Mouse (Mus musculus): Measurements from ENCODE around the gene Zmynd8.
"Not testable (repeated sequence)": the region's sequence is repeated elsewhere in the genome, so short reads cannot be mapped to it uniquely, and the experiment has no call there.

Zmynd8 gene

GRCm38 (mm10) chr2:165808179-165808975 lies 90.4 kb downstream of the Zmynd8 start:
- no peak for DNase-seq (ENCODE audit: low read depth, low spot score)

GRCm38 (mm10) chr2:165800174-165800573 lies 98.6 kb downstream of the Zmynd8 start:
- not testable (repeated sequence) for DNase-seq (ENCODE audit: low read depth, low spot score)

DNA sequence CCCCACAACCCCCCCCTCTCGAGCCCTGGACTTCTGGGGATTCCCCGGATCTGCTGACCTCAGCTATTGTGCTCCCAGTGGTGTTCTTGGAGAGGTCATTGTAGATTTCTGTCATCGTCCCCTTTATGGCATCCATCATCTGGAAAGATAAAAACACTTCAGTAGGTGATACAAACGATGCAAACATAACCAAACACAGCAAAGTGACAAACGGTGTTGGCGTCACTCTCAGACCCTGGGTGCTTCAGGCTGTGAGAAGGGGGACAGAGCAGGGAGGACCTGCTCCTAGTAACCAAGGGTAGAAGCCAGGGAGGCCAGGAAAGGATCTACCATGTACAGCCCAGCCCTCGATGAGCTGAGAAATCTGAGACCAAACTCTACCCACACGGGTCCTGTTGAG lies 100.9 kb downstream of the Zmynd8 start:
- DNase-seq (ENCODE audit: low read depth, low spot score): no peak

DNA sequence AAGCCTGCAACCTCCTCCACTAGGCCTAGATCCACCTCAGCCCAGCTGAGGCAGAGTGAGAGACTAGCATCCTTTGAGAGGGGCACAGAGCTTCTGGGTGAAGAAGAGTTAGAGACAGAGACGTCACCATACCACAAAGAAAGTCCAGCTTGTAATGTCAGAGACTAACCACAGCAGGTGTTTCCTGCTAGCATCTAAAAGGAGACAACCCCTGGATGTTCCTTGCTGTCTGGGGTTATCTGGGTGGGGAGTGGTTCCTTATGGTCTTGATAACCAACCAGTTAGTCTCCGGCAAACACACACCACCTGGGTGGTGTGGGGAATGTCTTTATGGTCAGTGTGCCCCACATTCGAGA lies 105.6 kb downstream of the Zmynd8 start:
- DNase-seq (ENCODE audit: low read depth, low spot score): no peak

GRCm38 (mm10) chr2:165792431-165793282 lies 106.2 kb downstream of the Zmynd8 start:
- no peak for DNase-seq (ENCODE audit: low read depth, low spot score)

GRCm38 (mm10) chr2:165791657-165792056 lies 107.2 kb downstream of the Zmynd8 start:
- peak; percentile 48 for DNase-seq (ENCODE audit: low read depth, low spot score)

- DNase-seq (ENCODE audit: low read depth, low spot score): no peak
Observed at GRCm38 (mm10) chr2:165791026-165791425, 107.8 kb downstream of the Zmynd8 start.

DNA sequence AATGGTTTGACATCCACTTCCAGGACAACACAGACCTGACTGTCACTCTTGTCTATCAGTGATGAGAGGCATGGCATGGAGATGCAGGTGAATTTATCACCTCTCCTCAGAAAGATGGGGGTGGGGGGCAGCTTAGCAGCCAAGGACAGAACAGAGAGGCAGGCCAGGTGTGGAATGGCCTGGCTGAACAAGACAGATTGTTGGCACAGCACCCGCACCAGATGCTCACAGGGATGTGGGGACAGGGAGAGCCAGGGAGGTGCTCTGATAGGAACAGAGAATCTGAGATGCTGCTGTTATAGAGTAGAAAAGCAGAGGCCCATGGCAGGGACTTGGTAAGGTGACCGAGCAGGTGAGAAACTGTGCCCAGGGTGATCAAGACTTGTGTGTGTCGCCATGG lies 109.1 kb downstream of the Zmynd8 start:
- no peak for DNase-seq (ENCODE audit: low read depth, low spot score)

DNA sequence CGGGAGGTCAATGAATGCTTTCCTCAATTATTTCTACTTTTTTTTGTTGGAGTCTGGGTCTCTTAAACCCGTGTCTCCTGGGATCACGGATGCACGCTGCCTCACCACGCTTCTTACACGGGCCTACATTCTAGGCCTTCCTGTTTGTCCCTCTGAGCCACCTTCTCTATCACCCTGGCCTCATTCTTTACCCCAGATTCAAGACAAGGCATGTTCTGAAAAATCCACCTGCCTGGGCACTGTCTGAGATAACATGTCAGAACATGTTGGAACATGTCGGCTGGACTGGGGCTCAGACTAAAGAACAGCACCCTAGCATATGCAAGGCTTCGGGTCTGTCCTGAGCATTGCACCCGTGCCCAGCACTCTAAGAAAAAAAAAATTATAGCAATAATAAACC lies 110.0 kb downstream of the Zmynd8 start:
- DNase-seq (ENCODE audit: low read depth, low spot score): no peak

GRCm38 (mm10) chr2:165788005-165788404 lies 110.8 kb downstream of the Zmynd8 start:
- no peak for DNase-seq (ENCODE audit: low read depth, low spot score)

DNA sequence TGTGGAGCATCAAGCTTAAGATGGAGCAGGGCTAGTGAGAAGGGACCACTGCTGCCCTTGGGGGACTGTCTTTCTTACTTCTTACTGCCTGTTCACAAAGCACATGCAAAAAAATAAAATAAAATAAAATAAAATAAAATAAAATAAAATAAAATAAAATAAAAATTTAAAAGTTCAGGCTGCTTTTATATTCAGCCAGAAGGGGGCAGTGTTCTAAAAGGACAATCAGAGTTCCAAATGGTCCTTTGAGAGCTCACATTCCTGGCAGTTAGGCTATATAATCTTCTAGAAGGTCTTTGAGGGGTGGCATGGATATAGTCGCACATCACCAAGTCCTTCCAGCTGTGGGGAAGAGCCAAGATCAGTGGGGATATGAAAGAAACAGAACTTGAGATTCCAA lies 112.3 kb downstream of the Zmynd8 start:
- DNase-seq (ENCODE audit: low read depth, low spot score): no peak

GRCm38 (mm10) chr2:165785312-165786036 lies 113.3 kb downstream of the Zmynd8 start:
- DNase-seq (ENCODE audit: low read depth, low spot score): no peak

DNA sequence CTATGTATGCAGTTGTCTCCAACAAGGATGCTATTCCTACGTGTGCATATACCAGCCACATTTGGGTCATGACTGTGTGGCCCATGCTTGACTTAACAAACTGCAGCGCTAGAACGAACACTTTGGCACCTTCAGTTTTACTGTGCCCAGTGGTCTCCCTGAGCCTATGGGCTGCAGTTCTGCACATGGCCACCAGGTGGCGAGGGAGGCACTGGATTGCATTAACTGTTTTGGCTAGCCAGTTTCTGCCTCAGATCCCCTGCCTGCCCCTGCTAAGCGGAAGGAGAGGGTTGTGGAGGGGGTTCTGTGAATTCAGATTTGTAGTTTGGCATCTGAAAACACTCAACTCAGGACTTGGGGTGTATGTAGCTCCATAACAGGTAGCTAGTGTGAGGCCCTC lies 116.5 kb downstream of the Zmynd8 start:
- peak; percentile 51 for DNase-seq (ENCODE audit: low read depth, low spot score)

DNA sequence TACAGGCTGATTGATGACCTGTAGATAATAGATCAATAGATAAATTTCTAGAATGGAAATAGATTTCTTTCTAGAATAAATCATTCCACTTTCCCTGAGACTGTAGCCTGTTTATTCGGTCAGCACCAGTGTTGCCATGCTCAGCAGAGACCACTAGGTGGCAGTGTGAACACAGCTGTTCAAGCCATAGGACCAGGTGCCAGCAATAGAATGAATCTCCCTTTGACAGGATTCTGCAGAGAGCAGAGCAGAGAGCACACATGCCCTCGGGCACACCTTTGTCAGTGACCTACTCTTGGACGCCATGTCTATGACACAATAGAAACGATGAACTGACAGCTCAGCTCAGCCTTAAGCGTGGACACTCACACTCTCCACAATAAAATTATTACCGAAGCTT lies 119.9 kb downstream of the Zmynd8 start:
- DNase-seq (ENCODE audit: low read depth, low spot score): peak; percentile 48

DNA sequence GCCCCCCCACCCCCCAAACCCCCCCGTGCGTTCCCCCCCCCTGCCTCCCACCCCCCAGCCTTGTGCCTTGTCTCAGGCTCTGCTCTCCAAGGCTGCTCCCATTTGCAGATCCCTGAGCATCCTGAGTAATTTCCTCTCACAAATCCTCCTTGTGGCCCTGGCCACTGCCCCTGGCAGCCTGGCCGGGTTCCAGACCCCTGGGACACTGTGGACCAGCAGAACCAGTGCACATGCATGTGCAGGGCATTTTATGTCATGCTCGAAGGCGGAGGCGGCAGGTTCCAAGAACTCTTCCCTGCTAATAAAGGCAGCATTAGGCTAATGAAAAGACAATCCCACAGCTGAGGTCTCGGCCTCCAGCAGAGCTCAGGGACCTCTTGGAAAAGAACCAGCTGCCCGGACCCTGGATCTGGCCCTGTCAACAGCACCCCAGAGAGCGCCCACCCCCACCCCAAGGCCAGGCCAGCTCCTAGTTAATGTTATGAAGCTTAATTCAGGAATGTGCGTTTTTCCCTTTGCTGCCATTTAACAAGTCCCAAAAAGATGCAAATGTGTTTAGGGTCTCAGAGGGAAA lies 129.4 kb downstream of the Zmynd8 start:
- no peak for DNase-seq (ENCODE audit: low read depth, low spot score)

DNA sequence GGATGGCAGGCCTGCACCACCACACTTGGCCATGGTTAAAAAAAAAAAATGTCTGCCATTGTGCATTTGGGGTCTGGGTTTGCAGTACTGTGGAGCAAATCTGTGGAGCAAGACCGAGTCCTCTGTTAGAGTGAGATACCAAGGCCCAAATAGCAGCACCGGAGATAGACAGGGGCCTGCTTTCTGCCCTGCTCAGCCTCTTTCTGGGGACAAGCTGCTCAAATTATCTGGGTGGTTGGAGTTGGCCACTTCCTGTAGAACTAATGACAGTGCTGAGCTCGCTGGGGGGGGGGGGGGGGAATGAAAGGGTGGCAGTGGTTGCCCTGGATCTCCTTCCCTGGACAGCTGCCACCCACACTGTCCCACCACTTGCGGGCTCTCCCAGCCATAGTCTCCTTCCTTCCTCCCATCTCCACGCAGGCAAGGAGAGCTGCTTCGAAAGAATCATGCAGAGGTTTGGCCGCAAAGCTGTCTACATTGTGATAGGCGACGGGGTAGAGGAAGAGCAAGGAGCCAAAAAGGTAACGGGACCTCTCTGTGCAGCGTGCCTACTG lies 129.9 kb downstream of the Zmynd8 start:
- no peak for DNase-seq (ENCODE audit: low read depth, low spot score)

- no peak for DNase-seq (ENCODE audit: low read depth, low spot score)
Observed at GRCm38 (mm10) chr2:165759421-165759985, 139.3 kb downstream of the Zmynd8 start.

DNA sequence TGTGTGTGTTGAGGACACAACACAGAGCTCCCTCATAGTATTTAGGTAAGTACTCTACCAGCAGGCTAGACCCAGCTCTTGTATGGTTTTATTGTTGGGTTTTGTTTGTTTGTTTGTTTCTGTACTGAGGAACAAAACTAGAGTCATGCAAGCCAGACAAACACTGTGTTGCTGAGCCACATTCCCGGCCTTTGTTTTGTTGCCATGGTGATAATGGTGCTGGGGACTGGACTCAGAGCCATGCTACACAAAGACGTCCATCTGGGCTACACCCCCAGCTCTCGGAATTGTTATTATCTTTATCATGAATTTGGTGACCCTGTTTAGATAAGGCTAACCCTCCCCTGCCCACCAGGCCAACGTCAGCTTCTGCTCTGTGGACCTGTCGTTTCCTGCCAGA lies 140.3 kb downstream of the Zmynd8 start:
- DNase-seq (ENCODE audit: low read depth, low spot score): no peak

DNA sequence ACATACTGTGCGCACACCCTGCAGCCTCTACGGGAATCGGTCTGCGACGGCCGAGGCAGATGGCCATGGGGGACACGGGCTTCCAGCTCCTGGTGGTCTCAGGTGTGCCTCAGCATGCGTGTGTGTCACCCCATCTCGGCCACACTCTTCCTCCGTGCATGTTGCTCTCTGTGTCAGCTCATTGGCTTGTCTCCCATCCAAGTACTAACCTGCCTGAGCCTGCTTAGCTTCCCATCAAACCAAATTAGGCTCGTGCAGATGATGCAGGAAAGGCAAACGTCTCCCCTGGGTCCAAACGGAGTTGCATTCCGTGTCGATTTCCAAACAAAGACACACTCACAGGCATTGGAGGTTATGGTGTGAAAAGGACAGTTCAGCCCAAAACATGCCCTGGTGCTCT lies 141.0 kb downstream of the Zmynd8 start:
- DNase-seq (ENCODE audit: low read depth, low spot score): no peak

- DNase-seq (ENCODE audit: low read depth, low spot score): no peak
Observed at GRCm38 (mm10) chr2:165752704-165753103, 146.1 kb downstream of the Zmynd8 start.

DNA sequence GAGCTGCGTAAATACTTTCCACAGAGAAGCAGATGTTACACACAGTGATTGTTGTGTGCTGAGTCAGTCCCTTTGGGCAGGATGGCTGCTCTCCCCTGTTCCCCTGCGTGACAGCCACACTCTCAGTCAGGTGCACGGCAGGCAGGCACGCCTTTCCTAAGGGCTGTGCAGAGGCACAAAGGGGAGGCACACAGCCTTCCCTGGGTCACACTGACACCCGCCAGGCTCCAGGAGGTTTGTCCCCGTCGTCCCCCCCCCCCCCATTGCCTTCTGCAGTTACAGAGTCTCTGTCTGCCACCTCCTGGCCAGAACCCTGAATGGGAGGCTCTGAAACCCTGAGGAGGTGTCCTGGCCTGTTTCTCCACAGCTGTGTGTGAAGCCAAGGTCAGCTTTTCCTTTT lies 147.7 kb downstream of the Zmynd8 start:
- DNase-seq (ENCODE audit: low read depth, low spot score): no peak
